Mouse (Mus musculus): Measurements from ENCODE around the gene Cobll1. TPM values are rescaled to one million over a fixed set of nuclear protein-coding genes. Genes with fewer than 3 reads are reported as not detected.

The Cobll1 gene
- polyA plus RNA-seq, 1 experiment = 10.1 TPM

DNA sequence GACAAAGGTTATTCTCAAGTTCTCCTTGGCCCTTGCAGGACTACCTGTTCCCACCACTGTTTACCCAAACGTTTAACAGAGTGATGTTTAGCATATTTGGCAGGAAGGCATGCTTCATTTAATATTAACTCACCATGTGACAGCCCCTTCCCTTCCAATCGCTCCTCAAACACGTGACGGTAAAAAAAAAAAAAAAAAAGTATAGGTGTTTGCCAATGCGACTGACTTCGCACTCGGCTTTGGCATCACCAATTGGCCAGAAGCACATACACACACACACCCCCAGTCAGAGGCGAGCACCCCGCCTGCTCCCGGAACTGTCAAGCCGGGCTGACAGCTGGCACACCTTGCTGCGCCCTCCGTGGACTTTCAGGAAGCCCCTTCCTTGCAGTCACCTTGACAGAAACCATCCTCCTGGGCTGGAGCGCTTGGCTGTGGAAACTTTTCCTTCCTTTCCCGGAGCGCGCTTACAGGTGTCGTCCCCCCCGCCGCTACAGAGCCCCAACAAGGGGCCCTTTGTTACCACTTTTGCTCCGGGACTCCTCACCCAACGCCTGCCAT lies 1.5 kb downstream of the Cobll1 start:
- DNase-seq (ENCODE audit: extremely low spot score in 1 of 2, low spot score in 1 of 2) = no peak

DNA sequence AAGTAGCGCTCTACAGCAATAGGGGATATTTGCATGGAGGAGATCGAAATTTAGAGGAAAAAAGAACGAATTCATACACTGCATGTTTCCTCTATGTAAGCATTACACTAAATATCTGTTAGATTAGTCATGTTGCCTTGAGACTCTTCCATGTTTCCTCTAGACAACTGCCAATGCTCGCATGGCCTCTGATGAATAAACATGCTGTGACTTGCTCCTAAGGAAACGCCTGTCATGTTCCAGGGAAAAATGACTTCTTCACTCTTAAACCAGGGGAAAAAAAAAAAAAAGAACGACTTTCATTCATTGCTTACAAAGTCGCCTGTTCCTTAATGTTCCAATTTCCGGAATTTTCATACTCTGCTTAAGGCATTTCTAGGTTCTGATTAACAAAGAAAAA lies 2.1 kb downstream of the Cobll1 start:
- DNase-seq (ENCODE audit: extremely low spot score in 1 of 2, low spot score in 1 of 2) = no peak

DNA sequence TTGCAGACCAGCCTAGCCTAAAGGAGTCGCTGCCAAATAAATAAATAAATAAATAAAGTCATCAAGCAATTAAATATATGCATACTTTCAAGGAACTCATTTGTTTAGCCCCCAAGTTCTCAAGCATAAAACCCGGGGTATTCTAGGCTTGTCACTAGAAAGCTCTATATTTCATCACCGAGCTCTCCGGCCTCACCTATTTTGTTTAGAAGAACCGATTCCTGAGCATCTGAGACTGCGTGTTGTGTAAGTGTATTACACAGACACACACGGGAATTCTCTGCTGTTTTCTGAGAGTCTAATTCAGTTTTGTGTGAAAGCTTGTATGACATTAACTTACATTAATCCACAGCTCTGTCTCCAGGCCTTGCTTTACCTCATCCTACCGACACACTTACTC lies 2.6 kb downstream of the Cobll1 start:
- no peak for DNase-seq (ENCODE audit: extremely low spot score in 1 of 2, low spot score in 1 of 2)

DNA sequence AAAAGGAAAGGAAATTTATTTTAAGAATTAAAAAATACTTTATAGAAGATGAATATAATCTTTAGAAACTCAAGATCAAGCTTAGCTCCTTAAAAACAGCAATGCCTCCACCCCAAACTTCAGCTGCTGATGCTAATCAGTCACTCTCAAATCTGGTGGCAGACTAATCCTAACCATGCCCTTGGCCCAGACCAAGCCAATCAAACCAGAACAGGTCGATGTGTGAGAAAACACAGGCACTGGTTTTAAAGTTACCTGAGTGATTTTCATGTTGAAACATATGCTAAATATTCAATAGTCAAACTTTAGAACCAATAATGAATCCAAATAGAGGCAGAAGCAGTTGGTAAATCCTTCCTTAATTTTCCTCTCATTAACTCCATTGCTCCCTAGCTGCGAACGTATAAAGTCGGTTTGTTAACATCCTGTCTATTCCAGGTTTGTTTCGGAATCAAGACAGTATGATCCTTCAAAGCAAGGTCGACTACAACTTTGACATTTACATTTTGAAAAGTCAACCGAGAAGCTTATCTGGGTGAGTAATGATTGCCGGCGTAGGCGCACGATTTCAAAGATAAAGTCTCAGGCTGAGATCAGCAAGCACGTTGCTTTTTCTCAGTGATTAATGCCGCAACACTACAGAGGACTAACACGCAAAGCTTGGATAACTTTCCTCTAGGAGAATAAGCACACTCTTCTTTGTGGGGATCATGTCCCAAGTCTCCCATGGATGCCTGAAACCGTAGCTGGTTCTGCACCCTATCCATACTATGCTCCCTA lies 6.3 kb downstream of the Cobll1 start:
- DNase-seq (ENCODE audit: extremely low spot score in 1 of 2, low spot score in 1 of 2) = no peak

DNA sequence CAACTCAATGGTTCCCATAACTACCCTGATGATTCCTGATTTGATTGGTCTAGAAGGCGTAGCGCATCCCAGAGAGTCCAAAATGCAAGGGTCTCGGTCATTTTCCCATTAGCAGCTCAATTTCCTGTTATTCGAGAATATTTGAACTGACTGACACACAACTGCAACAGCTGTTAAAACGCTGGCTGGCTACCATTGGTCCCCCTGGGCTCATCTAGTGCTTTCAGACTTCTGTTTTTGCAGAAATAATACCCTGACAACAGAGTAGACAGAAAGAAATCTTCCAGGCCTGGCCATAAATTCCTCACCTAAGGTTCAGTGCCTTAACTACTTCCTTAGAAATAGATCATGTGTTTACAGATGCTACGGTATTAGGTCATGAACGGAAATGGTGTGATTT lies 10.8 kb downstream of the Cobll1 start:
- no peak for DNase-seq (ENCODE audit: extremely low spot score in 1 of 2, low spot score in 1 of 2)

DNA sequence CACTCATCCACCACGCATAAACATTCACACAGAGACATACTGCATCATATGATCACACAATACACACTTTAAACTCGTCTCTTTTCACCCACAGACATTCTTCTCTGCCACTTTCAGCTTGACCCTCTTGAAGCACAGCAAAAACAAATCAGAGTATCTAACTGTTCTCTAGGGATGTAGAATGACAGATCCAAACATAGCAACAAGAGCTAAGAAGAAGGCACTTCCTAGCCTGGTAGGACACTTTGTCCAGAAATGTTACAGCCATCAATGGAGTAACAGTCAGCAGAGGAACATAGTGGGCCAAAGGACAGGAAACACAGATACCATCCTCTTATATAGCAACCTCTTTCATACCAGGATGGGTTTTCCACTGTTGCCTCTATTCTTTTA lies 11.3 kb downstream of the Cobll1 start:
- no peak for DNase-seq (ENCODE audit: extremely low spot score in 1 of 2, low spot score in 1 of 2)

DNA sequence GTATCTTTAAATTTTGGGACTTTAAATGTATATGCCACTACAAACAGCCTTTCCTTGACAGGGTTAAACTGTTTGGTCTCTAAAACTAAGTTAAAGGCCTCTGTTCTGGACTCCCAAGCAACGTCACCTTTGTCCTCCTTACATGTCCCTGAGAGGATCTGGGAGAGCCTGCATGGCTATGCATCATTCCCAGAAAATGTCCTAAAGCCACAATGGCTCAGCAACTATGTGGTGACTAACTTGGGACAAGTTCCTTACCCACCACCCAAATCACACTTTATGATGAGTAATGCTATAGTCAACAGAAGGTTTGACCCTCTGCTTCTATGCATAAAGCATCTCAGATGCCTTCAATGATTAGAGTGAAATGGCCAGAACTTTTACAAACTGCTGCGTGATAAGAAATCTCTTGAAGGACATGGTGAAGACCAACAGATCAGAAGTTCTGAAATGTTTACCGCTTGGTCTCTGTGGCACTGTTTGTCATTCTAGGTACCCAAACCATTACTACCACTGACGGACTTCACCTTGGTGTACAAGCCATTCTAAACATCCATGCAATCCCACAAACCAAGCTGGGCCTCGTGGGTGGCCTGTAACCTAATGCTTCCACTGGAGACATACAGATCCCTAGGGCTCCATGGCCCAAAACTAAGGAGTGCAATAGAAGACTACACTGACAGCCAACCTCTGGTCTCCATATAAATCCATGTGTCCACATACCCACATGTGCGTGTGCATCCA lies 11.9 kb downstream of the Cobll1 start:
- DNase-seq (ENCODE audit: extremely low spot score in 1 of 2, low spot score in 1 of 2) = no peak

DNA sequence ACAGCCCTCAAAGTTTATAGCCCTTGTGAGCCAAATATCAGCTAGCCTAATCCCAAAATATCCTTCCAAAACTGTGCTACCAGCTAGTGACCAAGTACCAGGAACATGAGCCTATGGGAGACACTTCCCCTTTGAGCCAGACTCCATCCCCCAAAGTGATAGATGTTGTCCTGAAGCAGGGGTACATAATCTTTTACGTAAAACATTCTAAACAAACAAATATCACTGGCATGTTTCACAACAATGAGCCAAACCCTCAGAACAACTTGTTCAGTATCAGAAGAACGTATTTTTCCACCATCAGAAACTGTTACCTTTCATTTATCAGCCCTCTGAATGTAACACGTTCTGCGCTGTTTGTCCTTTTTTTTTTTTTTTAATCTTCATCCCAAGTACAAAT lies 12.7 kb downstream of the Cobll1 start:
- no peak for DNase-seq (ENCODE audit: extremely low spot score in 1 of 2, low spot score in 1 of 2)

DNA sequence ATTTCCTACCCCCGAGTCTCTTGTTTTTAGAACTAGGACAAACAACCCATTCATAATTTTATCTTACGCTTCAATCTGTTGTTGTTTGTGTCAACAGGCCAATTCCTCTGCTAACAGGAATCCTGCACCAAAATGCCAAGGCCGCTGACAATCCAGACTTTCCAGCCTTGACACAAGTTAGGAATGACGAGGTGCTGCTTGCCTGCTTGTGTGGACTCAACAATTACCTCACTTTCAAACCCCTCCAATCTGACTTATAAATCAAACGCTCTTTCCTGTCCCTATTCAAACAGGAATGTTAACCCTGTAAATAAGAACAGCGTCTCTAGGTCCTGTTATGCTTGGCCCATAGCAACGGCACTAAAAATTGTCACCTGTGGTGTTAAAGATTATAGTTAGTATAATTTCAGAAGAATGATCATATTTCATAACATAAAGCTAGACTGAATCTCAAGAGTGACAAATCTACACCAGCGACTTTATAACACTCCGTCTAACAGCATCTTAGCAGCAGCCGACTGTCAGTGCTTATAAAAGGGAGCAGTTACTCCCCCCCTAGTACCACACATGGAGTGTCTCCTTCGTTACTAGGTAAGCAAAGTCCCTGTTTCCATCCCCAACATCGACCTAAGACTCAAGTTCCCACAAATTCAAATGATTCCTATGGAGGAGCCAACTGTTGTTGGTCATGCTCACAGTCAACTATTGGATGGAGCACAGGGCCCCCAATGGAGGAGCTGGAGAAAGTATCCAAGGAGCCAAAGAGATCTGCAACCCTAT lies 15.1 kb downstream of the Cobll1 start:
- no peak for DNase-seq (ENCODE audit: extremely low spot score in 1 of 2, low spot score in 1 of 2)

DNA sequence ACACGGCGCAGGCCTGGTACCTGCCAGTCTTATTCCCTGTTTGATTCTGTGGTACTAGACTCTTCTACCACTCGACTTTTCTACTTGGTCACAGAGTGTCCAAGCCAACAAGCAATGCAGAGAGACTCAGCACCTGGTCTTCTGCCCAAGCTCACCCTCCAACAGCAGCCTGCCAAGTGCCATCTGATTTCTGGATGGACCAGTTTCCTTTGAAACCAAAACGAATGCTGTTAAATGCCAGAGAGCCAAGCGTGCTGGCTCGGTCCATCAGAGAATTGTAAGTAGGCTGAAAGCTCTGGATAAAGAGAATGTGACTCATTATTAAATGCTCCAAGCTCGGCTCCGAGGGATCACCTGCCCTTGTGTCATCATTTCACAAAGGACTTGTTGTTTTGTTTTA lies 16.2 kb downstream of the Cobll1 start:
- DNase-seq (ENCODE audit: extremely low spot score in 1 of 2, low spot score in 1 of 2) = no peak

DNA sequence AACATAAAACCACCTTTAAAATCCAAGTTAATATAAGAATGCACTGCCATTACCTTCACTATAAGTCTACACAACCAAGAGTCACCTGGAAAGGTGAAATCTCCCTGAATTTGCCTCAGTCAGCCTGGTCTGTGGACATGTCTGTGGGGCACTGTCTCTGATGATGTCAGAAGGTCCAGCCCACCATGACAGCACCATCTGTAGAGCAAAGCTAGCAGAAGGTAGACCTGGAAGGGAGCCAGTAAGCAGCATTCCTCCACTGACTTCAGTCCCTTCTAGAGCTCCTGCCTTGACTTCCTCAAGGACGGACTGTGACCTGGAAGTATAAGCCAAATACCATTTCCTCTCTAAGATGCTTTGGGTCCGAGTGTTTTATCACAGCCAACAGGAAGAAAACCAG lies 17.6 kb downstream of the Cobll1 start:
- no peak for DNase-seq (ENCODE audit: extremely low spot score in 1 of 2, low spot score in 1 of 2)

DNA sequence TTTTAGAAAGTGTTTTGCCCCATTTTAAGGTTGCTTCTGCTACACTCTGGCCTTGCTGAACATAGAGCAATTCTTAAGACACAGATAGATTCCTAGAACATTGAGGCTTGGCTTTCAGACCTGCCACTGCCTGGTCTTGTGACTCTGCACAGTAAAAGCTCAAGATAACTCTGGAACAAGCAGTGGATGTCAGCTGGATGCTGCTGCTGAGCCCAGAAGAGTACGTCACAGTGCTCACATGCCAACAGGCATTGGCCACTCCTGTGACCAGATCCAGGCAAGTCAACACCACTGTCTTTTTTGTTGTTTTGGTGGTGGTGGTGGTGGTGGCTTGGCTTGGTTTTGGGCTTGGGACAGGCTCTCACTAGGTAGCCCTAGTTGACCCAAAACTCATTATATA lies 18.6 kb downstream of the Cobll1 start:
- DNase-seq (ENCODE audit: extremely low spot score in 1 of 2, low spot score in 1 of 2) = no peak

DNA sequence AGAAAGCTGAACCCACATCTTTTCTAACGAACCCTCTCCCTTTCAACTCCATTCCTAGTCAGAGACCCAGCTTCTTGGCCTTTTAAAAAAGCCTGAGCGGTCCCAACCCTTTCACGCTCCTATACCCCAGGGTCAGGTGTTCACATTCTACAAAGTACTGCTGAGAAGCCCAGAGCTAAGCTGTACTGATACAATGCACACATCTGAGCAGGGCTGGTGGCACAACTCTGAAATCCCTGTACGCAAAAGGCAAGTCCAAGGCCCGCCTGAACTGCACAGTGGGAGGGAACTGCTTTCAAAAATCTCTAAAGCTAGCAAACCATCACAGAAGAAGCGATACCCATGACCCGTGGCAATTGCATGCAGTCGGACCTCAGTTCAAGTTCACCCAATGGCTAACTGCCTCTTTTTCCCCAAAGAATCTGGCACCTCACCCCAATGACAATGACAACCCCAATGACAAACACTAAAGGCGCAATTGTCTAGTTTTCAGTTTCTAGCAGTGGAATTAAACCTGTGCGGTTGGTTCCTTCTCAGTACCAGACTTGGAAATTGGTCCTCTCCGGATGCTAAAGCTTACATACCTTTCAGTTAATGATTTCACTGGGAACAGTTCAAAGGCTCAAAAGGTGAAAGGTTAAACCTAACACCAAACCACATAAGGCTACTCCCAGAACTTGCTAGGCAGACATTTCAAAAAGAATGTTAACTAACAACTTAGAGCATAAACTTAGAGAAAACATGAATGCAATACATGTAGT lies 19.6 kb downstream of the Cobll1 start:
- DNase-seq (ENCODE audit: extremely low spot score in 1 of 2, low spot score in 1 of 2) = no peak

DNA sequence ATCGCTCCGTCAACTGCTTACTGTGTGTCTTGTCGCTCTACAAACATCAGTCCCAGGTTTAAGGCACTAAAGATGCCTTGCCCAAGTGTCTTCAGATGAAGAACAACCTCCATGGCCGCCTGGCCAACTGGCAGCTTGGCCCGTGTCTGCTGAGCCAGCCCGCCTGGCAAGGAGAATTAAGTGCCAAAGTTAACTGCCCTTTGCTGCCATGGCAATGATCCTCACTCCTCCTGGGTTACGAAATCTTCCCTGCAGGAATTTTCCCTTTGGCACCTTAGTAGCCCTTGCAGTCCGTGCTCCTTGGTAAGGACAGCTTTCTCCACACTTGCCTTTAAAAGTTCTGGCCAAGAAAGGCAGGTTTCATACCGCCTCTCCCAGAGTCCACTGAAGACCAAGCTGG lies 20.9 kb downstream of the Cobll1 start:
- no peak for DNase-seq (ENCODE audit: extremely low spot score in 1 of 2, low spot score in 1 of 2)

DNA sequence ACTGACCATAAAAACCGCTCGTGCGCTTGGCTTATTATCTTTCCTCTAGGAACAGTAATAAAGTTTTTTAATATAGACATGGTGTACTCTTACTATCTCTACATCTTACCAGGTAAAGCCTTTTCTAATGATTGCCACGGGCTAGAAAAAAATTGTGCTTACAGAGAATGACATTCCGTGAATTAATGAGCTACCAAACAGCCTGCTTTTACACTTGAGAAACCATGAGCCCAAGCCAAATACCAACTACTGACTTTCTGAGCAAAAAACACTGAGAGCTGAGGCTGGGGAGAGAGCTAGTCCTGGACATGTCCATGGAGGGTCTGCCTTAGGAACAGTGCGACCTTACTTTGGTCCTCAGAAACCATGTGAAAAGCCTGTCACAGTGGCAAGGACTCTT lies 21.5 kb downstream of the Cobll1 start:
- no peak for DNase-seq (ENCODE audit: extremely low spot score in 1 of 2, low spot score in 1 of 2)

DNA sequence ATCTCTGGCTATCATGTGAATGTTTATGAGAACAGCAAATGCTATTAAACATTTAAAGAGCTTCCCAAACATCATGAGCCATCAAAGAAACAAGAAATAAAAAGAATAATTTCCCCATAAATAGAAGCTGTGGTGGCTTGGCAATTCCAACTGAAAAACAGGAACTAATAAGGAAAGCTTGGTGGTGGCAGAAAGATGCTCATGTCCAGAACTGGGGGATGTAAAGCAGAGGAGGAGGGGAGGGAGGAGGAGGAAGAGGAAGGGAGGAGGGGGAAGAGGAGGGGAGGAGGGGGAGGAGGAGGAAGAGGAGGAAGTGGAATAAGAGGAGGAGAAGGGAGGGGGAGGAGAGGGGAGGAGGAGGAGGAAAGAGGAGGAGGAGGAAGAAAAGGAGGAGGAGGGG lies 23.0 kb downstream of the Cobll1 start:
- DNase-seq (ENCODE audit: extremely low spot score in 1 of 2, low spot score in 1 of 2) = no peak

DNA sequence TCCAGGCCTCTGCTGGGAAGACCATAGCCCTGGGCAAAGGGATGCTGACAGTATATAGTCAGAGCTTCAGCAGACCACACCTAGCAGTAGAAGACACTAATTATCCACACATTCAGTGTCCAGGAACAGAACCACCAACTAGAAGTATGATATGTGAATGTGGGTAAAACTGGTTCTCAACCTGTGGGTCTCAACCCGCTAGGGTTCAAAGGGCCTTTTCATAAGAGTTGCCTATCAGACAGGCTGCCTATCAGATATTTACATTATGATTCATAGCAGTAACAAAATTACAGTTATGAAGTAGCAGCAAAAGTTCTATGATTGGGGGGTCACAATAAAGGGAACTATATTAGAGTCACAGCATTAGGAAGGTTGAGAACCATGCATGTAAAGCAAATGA lies 24.6 kb downstream of the Cobll1 start:
- DNase-seq (ENCODE audit: extremely low spot score in 1 of 2, low spot score in 1 of 2) = no peak

DNA sequence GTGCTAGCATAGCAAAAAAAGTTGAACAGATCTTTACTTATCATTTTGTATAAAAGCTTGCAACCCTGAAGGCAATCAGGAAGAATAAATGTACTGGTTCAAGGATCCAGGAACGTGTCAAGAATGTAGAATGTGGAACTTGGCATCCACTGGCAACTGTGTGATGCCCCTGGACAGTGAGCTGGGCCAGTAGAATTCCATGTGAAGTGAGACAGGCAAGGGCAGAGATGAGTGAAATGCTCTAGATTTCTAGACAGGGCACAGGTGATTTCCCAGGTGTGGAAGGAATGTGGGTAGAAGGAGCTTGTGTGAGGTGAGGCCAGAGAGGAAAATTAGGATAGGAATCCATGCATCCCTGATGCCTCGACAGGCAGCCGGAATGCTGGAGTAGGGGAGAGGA lies 25.5 kb downstream of the Cobll1 start:
- DNase-seq (ENCODE audit: extremely low spot score in 1 of 2, low spot score in 1 of 2) = no peak

DNA sequence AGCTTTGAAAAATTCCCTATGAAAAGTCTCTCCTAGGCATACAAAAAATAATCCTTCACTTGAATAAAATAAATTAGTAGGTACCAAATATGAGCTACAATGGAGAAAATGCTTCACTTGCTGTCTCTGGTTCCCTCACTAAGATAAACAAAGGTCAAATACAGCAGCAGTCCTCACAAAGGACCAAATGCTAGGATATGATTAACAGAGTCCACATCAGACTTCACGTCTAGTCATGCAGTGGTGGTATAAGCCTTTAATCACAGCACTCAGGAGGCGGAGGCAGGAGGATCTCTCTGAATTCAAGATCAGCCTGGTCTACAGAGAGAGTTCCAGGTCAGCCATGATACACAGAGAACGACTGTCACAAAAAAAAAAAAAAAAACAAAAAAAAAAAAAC lies 27.6 kb downstream of the Cobll1 start:
- no peak for DNase-seq (ENCODE audit: extremely low spot score in 1 of 2, low spot score in 1 of 2)

DNA sequence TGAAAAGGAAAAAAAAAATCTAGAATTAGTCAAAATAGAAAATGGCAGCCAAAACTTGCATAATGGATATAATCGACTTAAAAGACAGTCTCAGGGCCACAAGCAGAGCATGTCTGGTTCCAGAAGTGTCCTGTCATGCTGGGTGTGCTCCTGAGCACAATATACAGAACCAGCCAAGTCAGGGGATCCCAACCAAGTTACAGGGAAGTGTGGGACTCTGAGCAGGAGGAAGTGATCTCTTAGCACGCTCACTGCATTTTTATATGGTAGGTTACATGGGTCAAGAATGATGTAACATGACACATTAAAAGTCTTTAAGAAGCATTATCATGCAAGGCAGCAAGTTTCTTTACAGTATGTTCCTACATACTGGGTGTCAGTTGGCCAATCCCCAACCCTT lies 31.5 kb downstream of the Cobll1 start:
- DNase-seq (ENCODE audit: extremely low spot score in 1 of 2, low spot score in 1 of 2) = no peak

DNA sequence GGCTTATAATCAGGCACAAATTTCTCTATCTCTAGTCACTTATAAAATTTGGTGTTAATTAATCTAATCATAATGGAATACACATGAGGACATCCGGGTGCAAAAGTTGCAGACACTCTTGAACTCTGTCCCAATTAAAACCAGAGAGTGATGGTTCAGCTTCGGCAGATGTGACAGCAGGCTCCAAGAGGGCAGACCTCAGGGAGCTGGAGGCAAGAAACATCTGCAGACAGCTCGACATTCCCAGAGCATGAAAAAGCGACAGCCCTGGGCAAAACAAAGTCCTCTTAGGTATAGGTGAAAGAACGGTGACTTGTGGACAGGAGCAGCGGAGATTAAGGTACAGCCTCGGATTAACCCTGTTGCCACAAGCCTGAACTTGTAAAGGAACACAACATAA lies 35.5 kb downstream of the Cobll1 start:
- DNase-seq (ENCODE audit: extremely low spot score in 1 of 2, low spot score in 1 of 2) = no peak

Measured in frontal cortex, adult 2 months (tissue).